Mouse (Mus musculus) ovary, postnatal 14 days (tissue): ENCODE measurements around the gene Hspb7.

Experiments used
- DNase-seq: peaks from one replicate; pipeline ENCODE4 v3.0.0; 2022; ENCODE audit warnings: low spot score

The Hspb7 gene

GRCm38 (mm10) chr4:141419398-141420191, 984 bp upstream of the Hspb7 start:
- DNase-seq: no peak

- no peak for DNase-seq
Observed at GRCm38 (mm10) chr4:141420886-141421285, 307 bp downstream of the Hspb7 start.

- DNase-seq: peak; percentile 47
Observed at GRCm38 (mm10) chr4:141421423-141421822, 844 bp downstream of the Hspb7 start.

GRCm38 (mm10) chr4:141422841-141423240, 2.3 kb downstream of the Hspb7 start:
- DNase-seq: no peak

- no peak for DNase-seq
Observed at GRCm38 (mm10) chr4:141423288-141423687, 2.7 kb downstream of the Hspb7 start.

- DNase-seq: no peak
Observed at GRCm38 (mm10) chr4:141423691-141424431, 3.3 kb downstream of the Hspb7 start.

GRCm38 (mm10) chr4:141425484-141426479, 5.2 kb downstream of the Hspb7 start:
- DNase-seq: no peak

GRCm38 (mm10) chr4:141426796-141427745, 6.5 kb downstream of the Hspb7 start:
- DNase-seq: no peak

- DNase-seq: no peak
Observed at GRCm38 (mm10) chr4:141427921-141428320, 7.3 kb downstream of the Hspb7 start.

GRCm38 (mm10) chr4:141429381-141429780, 8.8 kb downstream of the Hspb7 start:
- DNase-seq: no peak

GRCm38 (mm10) chr4:141429847-141430246, 9.3 kb downstream of the Hspb7 start:
- no peak for DNase-seq

GRCm38 (mm10) chr4:141430997-141431396, 10.4 kb downstream of the Hspb7 start:
- DNase-seq: peak; percentile 64

GRCm38 (mm10) chr4:141432666-141433065, 12.1 kb downstream of the Hspb7 start:
- no peak for DNase-seq

GRCm38 (mm10) chr4:141433191-141433590, 12.6 kb downstream of the Hspb7 start:
- DNase-seq: no peak

GRCm38 (mm10) chr4:141435974-141436373, 15.4 kb downstream of the Hspb7 start, which contains the start of gene Srarp:
Gene Srarp, minus strand, starts transcription at chr4:141436105.
- no peak for DNase-seq

- DNase-seq: no peak
Observed at GRCm38 (mm10) chr4:141439083-141439803, 18.7 kb downstream of the Hspb7 start.

- no peak for DNase-seq
Observed at GRCm38 (mm10) chr4:141440877-141441276, 20.3 kb downstream of the Hspb7 start.

GRCm38 (mm10) chr4:141443641-141444429, 23.3 kb downstream of the Hspb7 start:
- DNase-seq: no peak
